In the genomic region with DNA sequence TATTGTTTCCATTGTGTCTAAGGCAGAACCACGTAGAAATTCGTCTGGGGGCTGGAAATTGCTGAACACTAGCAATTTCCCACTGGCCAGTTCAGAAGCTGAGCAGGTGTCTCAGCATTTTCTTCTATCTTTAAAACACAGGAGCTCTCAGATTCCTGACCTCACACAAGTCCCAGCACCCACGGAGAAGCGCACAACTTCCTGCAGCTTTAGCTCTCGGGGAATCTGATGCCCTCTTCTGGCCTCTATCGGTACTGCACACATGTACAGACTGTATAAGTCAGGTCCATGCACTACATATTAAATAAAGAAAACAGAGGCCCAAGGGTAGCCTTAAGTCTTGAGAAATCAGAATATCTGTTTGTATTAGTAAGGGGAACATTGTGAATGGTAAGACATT, we compare ENCODE assay signal across 8 mouse cellular contexts. TPM values are rescaled to one million over a fixed set of nuclear protein-coding genes. Genes with fewer than 3 reads are reported as not detected.
DNase-seq lines count a peak whose midpoint lies in the region; TF ChIP-seq lines count a peak whose summit lies in the region.
"Had no signal": no experiment of that assay in that cellular context is flagged by ENCODE, and none has a peak within 500 bp of the region (broad histone marks: within the 10 kb centered on the region; RNA-seq: fewer than 3 reads in every experiment).

No protein-coding gene starts in this region.

- H3K4me3 ChIP-seq in layer of hippocampus, adult 2 months, result no peak overlapping the region
- no peak overlapping the region for H3K4me3 ChIP-seq in MEL (ENCODE audit: control insufficient read depth in 1 of 2, insufficient read depth in 1 of 2, low read depth in 2 of 2, low read length in 2 of 2)
- no peak overlapping the region for H3K4me3 ChIP-seq in thymus, adult 2 months (ENCODE audit: control insufficient read depth, insufficient read depth, low read length)
- H3K4me3 ChIP-seq: myocyte had no signal

- H3K9ac ChIP-seq in MEL (ENCODE audit: control insufficient read depth, low read depth, low read length, poor library complexity, severe bottlenecking), result no peak overlapping the region

- no peaks in the 10 kb centered on the region for H3K9me3 ChIP-seq in MEL (replicated peaks; ENCODE audit: insufficient read depth, low read length)

- no peak for TF ChIP-seq EP300 in MEL (IDR thresholded peaks at IDR 0.05; ENCODE audit: low read depth in 1 of 2, low read length in 2 of 2)

- intact Hi-C loops in heart, postnatal 14 days (cut with DNase I), result loop anchor here (1.0 to 5.0 kb wide), 2 partner anchors 46 to 97 kb away; no protein-coding TSS in a partner anchor

- peak in 1 of 2 experiments; percentile 24 for DNase-seq in layer of hippocampus, adult 2 months (ENCODE audit: low spot score in 2 of 2)
- DNase-seq in layer of hippocampus, adult 9-10 months (ENCODE audit: low spot score), result no peak
- peak; percentile 84 for DNase-seq in MEL (ENCODE audit: low read depth, low spot score)
- peak; percentile 36 to 59 for DNase-seq in adrenal gland, postnatal 36 days
- DNase-seq in heart, postnatal 14 days, result peak; percentile 46 to 68
- peak; percentile 77 for DNase-seq in lung, postnatal 36 days
- peak; percentile 77 for DNase-seq in thymus, adult 2 months

- no peak for TF ChIP-seq POLR2A in MEL (IDR thresholded peaks at IDR 0.05; ENCODE audit: control insufficient read depth in 1 of 2, insufficient read depth in 1 of 2, low read depth in 1 of 2, low read length in 2 of 2, poor library complexity in 1 of 2)
- TF ChIP-seq POLR2A in thymus, adult 2 months (IDR thresholded peaks at IDR 0.05; ENCODE audit: control insufficient read depth, extremely low read depth, insufficient read depth, low read length, poor library complexity), result no peak

- no peaks in the 10 kb centered on the region for H3K79me2 ChIP-seq in MEL (ENCODE audit: control insufficient read depth, insufficient read depth, low read length, poor library complexity)

- H3K36me3 ChIP-seq in MEL (ENCODE audit: control insufficient read depth in 1 of 2, insufficient read depth in 2 of 2, low read length in 2 of 2), result no peaks in the 10 kb centered on the region
- no peaks in the 10 kb centered on the region for H3K36me3 ChIP-seq in thymus, adult 2 months (ENCODE audit: control insufficient read depth, insufficient read depth, low read length)

- peak; percentile 79 for TF ChIP-seq CTCF in layer of hippocampus, adult 2 months (conservative IDR thresholded peaks at IDR 0.05)
- TF ChIP-seq CTCF in MEL (IDR thresholded peaks at IDR 0.05 in 2 of 3, conservative IDR thresholded peaks at IDR 0.05 in 1 of 3; ENCODE audit: control insufficient read depth in 1 of 3, insufficient read depth in 1 of 3, low read depth in 2 of 3, low read length in 3 of 3, poor library complexity in 1 of 3, severe bottlenecking in 1 of 3), result peak; percentile 75 to 87 (median 82)
- TF ChIP-seq CTCF in thymus, adult 2 months (IDR thresholded peaks at IDR 0.05; ENCODE audit: borderline replicate concordance, control insufficient read depth, extremely low read depth, insufficient read depth, low read length, poor library complexity), result peak; percentile 52; the same call in 1 of the 2 replicates

- H3K27ac ChIP-seq in layer of hippocampus, adult 2 months, result no peak overlapping the region
- H3K27ac ChIP-seq in MEL (ENCODE audit: control insufficient read depth, low read depth, low read length), result no peak overlapping the region
- H3K27ac ChIP-seq in thymus, adult 2 months (ENCODE audit: control insufficient read depth, insufficient read depth, low read length), result no peak overlapping the region

- peak; percentile 68 for TF ChIP-seq RAD21 in MEL (IDR thresholded peaks at IDR 0.05; ENCODE audit: low read depth, low read length)

- H3K4me1 ChIP-seq in MEL (ENCODE audit: control insufficient read depth in 1 of 2, insufficient read depth in 2 of 2, low read length in 2 of 2), result no peaks in the 10 kb centered on the region
- peaks cover 10% of the 10 kb centered on the region for H3K4me1 ChIP-seq in thymus, adult 2 months (replicated peaks; ENCODE audit: control insufficient read depth, insufficient read depth, low read length)

- 76% methylated on average over 6 of the region's 6 CpGs for WGBS in thymus, adult 2 months

- H3K27me3 ChIP-seq in MEL (ENCODE audit: control insufficient read depth in 1 of 2, insufficient read depth in 2 of 2, low read length in 2 of 2), result no peaks in the 10 kb centered on the region; a peak in 1 of 4 replicates
- H3K27me3 ChIP-seq in thymus, adult 2 months (ENCODE audit: control insufficient read depth, insufficient read depth, low read length), result no peaks in the 10 kb centered on the region

TF ChIP-seq in MEL, 35 proteins besides CTCF, POLR2A, EP300 and RAD21:
- TF ChIP-seq ZC3H11A (IDR thresholded peaks at IDR 0.05; ENCODE audit: low read depth, low read length), result peak; percentile 89
- TF ChIP-seq MAZ (IDR thresholded peaks at IDR 0.05; ENCODE audit: low read depth, low read length), result no peak
- peak; percentile 98 for TF ChIP-seq SMC3 (IDR thresholded peaks at IDR 0.05; ENCODE audit: low read depth, low read length)

RNA-seq across cellular contexts. Expression of gene Mvb12b, which starts 30.6 kb away (rescaled TPM):
- total RNA-seq in layer of hippocampus, adult 2 months (2021), result 10 to 100 TPM; 82.0 to 83.6 TPM
- 19.6 and 22.8 TPM in 2 replicates for total RNA-seq in MEL (2012; rRNA removed)
- 10 to 100 TPM in 1 of 2 experiments, not detected in 1; 23.3 TPM for polyA plus RNA-seq in MEL (2012; ENCODE audit: insufficient read depth in 1 of 2, insufficient read length in 2 of 2, low read depth in 1 of 2, low replicate concordance in 2 of 2, missing spikeins in 1 of 2)
- total RNA-seq in adrenal gland, postnatal 36 days (2021), result 10 to 100 TPM; 19.7 to 22.7 TPM
- 10 to 100 TPM; 18.1 to 19.1 TPM for total RNA-seq in heart, postnatal 14 days (2021)
- 79.3 and 94.9 TPM in 2 replicates for polyA plus RNA-seq in thymus, adult 2 months (2012; rRNA removed)
